Mouse (Mus musculus) testis, adult 2 months (tissue): ENCODE data around the gene Krt20.

Source experiments
- CTCF ChIP-seq: fragments of 200-500 bp; IDR thresholded peaks from 2 replicates; pipeline ENCODE4 v1.5.1; 2012; ENCODE audit warnings: low read depth, mild to moderate bottlenecking, inconsistent platforms, low read length, moderate library complexity; ENCODE audit not compliant: control insufficient read depth, insufficient read depth, insufficient replicate concordance
- POLR2A ChIP-seq: fragments of 200-500 bp; IDR thresholded peaks from 2 replicates; pipeline ENCODE4 v1.6.1; 2012; ENCODE audit warnings: low read depth, mild to moderate bottlenecking, inconsistent platforms, low read length, moderate library complexity; ENCODE audit not compliant: control insufficient read depth

DNA sequence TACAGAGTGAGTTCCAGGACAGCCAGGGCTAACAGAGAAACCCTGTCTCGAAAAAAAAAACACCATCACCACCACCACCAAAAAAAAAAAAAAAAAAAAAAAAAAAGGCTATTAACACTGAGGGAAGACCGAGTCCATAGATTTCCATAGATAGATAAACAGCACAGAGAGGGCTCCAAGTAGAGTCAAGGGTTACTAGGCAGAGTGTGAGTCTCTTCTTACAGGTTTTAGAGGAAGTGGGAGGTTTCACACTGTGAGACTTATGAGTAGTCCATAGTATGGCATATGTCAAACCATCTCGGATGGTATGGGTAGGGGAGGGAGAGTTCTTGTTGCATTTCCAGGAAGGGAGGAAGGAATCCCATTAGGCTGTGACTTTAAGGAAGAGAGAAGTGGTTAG lies 39.9 kb downstream of the Krt20 start:
- TF ChIP-seq CTCF (no peak), POLR2A (no peak)
